Mouse (Mus musculus): ENCODE data around the gene Tmem211. TPM values are rescaled to one million over a fixed set of nuclear protein-coding genes. Genes with fewer than 3 reads are reported as not detected.

Tmem211 gene
- polyA plus RNA-seq, 1 experiment = not detected

DNA sequence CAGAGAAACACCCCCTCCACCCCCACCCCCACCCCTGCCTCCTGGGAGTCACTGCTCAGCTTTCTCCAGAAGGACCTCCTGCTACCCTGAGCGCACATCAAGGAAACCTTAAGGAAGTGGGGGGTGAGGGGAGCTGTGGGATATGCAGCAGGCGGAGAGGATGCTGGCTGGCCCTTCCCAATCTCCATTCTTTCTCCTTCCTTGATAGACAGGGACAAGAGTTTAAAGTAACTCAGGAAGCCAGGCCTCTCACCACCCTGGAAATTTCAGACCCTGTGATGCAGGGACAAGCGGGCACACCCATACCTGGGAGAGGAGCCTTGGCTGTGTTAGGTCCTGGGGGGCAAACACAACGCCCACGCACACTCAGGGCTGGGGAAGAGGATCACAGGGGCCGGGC, 16.4 kb upstream of the Tmem211 start:
- Histone ChIP-seq H3K27ac (ENCODE audit: insufficient read depth, low read length) (no peak overlapping the region), H3K4me1 (ENCODE audit: control insufficient read depth, insufficient read depth, low read length) (peaks cover 7% of the 10 kb centered on the region), H3K4me3 (ENCODE audit: insufficient read depth, low read length) (no peak overlapping the region)
- TF ChIP-seq POLR2A (IDR thresholded peaks at IDR 0.05; ENCODE audit: low read depth, low read length) (no peak), CTCF (IDR thresholded peaks at IDR 0.05; ENCODE audit: borderline replicate concordance, insufficient read depth, low read length) (no peak)

DNA sequence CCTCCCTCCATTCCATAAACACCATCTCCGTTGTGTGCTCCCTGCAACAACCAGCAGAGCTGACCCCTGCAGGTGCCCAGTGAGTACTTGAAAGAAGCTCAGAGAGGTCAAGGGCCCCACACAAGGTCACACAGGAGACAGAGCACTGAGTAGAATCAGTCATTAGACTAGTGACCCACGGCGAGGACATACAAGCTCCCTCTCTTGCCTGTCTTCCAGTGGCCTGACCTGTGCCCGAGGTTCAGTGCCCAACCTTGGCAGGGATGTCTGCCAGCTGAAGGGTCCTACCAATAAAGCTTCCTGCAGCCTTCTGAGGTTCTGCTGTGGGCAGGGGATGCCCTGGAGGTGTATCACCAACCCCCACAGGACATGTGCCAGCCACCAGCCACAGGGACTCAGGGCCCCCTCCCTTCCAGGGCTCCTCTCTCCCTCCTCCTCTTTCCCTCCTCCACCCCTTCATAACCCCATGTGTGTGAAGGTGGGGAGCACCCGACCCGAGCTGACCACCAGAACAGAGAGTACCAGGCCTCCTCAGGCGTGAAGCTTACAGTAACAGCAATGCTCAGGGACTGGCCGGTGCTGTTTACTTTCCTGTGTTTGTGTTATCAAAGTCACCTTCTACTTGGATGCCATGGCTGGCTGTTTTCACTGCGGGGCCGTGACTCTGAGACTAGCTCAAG, 14.4 kb upstream of the Tmem211 start:
- no peak for TF ChIP-seq POLR2A (IDR thresholded peaks at IDR 0.05; ENCODE audit: low read depth, low read length)
- no peak for TF ChIP-seq CTCF (IDR thresholded peaks at IDR 0.05; ENCODE audit: borderline replicate concordance, insufficient read depth, low read length)
- peaks cover 12% of the 10 kb centered on the region; the same call in 1 of the 2 replicates for H3K4me1 ChIP-seq (ENCODE audit: control insufficient read depth, insufficient read depth, low read length)

GRCm38 (mm10) chr5:113214041-113214440, 12.7 kb upstream of the Tmem211 start:
- Histone ChIP-seq H3K27ac (ENCODE audit: insufficient read depth, low read length) (no peak overlapping the region), H3K4me3 (ENCODE audit: insufficient read depth, low read length) (no peak overlapping the region), H3K4me1 (ENCODE audit: control insufficient read depth, insufficient read depth, low read length) (peaks cover 9% of the 10 kb centered on the region; the same call in 1 of the 2 replicates)
- no peak for TF ChIP-seq CTCF (IDR thresholded peaks at IDR 0.05; ENCODE audit: borderline replicate concordance, insufficient read depth, low read length)
- no peak for TF ChIP-seq POLR2A (IDR thresholded peaks at IDR 0.05; ENCODE audit: low read depth, low read length)

More for the DNA sequence above, 14.4 kb upstream of the Tmem211 start:
- Histone ChIP-seq H3K27ac (ENCODE audit: insufficient read depth, low read length) (no peak overlapping the region), H3K4me3 (ENCODE audit: insufficient read depth, low read length) (no peak overlapping the region)

DNA sequence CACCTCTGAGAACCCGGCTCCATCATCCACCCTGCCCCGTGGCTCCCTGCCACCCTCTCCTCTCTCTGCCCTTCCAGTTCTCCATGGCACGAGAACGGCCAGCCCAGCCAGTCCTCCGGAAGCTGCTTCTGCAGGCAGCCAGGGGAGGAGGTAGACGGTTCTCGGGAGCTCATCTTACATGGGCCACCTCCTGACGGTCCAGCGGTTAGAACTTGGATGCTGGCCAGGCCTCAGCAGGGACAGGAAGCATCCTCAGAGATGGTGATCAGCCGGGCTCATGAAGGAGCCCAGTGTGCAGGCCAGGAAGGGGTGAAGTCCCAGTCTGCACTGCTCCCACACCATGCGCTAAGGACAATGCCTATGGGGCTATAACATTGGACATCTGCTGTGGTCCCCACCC, 12.3 kb upstream of the Tmem211 start:
- Histone ChIP-seq H3K4me1 (ENCODE audit: control insufficient read depth, insufficient read depth, low read length) (peaks cover 9% of the 10 kb centered on the region; the same call in 1 of the 2 replicates), H3K4me3 (ENCODE audit: insufficient read depth, low read length) (no peak overlapping the region), H3K27ac (ENCODE audit: insufficient read depth, low read length) (no peak overlapping the region)
- TF ChIP-seq POLR2A (IDR thresholded peaks at IDR 0.05; ENCODE audit: low read depth, low read length) = no peak
- TF ChIP-seq CTCF (IDR thresholded peaks at IDR 0.05; ENCODE audit: borderline replicate concordance, insufficient read depth, low read length) = no peak

DNA sequence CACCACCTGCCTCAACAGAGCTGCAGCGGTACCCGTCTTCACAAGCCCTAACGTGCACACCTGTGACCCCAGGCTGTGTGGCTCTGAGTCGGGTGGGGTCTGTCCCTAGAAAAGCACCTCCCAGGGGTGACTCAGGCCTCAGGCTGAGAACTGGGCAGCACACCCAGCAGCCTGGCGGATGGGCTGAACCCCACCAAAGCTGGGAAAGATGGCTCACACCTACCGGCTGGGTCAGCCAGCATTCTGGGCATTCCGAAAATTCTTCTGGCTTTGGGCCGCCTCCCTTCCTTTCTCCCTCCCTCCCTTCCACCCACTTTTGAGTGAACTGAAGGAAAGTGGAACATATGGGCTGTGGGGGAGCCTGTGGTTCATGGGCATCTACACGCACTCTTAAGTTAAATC, 11.1 kb upstream of the Tmem211 start:
- Histone ChIP-seq H3K4me3 (ENCODE audit: insufficient read depth, low read length) (no peak overlapping the region), H3K27ac (ENCODE audit: insufficient read depth, low read length) (peak overlapping the region; percentile 49), H3K4me1 (ENCODE audit: control insufficient read depth, insufficient read depth, low read length) (peaks cover 9% of the 10 kb centered on the region; the same call in 1 of the 2 replicates)
- TF ChIP-seq CTCF (IDR thresholded peaks at IDR 0.05; ENCODE audit: borderline replicate concordance, insufficient read depth, low read length) (no peak), POLR2A (IDR thresholded peaks at IDR 0.05; ENCODE audit: low read depth, low read length) (no peak)

DNA sequence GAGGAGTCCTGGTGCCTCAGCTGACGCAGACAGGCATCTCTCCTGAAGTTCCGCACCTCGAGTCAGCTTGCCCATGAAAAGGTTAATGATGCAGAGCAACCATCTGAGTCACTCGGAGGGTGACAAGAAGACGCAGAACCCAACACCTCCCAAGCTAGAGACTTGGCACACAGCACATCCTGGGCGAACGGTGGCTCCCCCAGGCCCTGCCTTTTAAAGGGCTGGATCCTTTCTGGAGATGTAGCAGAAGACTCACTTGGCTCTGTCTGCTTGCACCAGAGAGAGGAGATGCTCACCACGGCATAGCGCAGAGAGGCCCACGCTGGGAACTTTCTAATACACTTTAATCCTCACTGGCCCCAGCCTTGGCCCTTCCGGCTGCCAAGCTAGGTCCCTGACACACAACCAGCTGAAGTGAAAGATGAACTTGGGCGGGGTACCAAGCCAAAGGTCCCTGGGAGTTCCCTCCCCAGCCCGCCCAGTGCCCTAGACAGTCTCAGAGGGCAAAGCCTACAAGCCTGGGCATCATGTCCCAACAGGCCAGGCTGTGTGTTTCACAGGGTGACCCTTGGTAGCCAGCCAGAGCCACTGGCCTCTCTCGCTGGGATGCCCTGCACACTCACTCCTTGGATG, 10.3 kb upstream of the Tmem211 start:
- H3K27ac ChIP-seq (ENCODE audit: insufficient read depth, low read length) = peak overlapping the region; percentile 49
- H3K4me1 ChIP-seq (ENCODE audit: control insufficient read depth, insufficient read depth, low read length) = peaks cover 9% of the 10 kb centered on the region; the same call in 1 of the 2 replicates

DNA sequence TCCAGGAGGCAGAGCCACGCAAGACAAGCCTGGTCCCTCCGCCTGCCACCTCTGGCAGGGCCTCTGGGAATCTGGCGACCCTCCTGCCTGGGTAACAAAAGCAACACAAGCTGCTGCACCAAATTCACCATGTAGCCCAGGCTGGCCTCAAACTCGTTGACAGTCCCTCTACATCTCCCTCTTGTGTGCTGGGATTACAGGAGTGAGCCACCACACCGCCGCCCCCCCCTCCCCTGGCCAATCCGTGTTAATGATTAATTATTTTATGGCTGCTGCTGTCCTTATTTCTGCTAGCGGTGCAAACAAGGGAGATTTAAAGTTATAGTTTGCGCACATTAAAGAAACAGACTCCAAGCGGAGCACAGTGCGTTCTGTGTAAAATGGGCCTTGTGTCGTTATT, 9.6 kb upstream of the Tmem211 start:
- H3K4me3 ChIP-seq (ENCODE audit: insufficient read depth, low read length) = no peak overlapping the region
- H3K27ac ChIP-seq (ENCODE audit: insufficient read depth, low read length) = peak overlapping the region; percentile 49; the same call in 1 of the 2 replicates
- TF ChIP-seq CTCF (IDR thresholded peaks at IDR 0.05; ENCODE audit: borderline replicate concordance, insufficient read depth, low read length) (no peak), POLR2A (IDR thresholded peaks at IDR 0.05; ENCODE audit: low read depth, low read length) (no peak)
- peaks cover 9% of the 10 kb centered on the region; the same call in 1 of the 2 replicates for H3K4me1 ChIP-seq (ENCODE audit: control insufficient read depth, insufficient read depth, low read length)

More for the DNA sequence above, 10.3 kb upstream of the Tmem211 start:
- H3K4me3 ChIP-seq (ENCODE audit: insufficient read depth, low read length) = no peak overlapping the region
- TF ChIP-seq CTCF (IDR thresholded peaks at IDR 0.05; ENCODE audit: borderline replicate concordance, insufficient read depth, low read length) (no peak), POLR2A (IDR thresholded peaks at IDR 0.05; ENCODE audit: low read depth, low read length) (no peak)

GRCm38 (mm10) chr5:113218617-113219235, 8.0 kb upstream of the Tmem211 start:
- no peak overlapping the region for H3K27ac ChIP-seq (ENCODE audit: insufficient read depth, low read length)
- TF ChIP-seq CTCF (IDR thresholded peaks at IDR 0.05; ENCODE audit: borderline replicate concordance, insufficient read depth, low read length) (no peak), POLR2A (IDR thresholded peaks at IDR 0.05; ENCODE audit: low read depth, low read length) (no peak)
- H3K4me3 ChIP-seq (ENCODE audit: insufficient read depth, low read length) = no peak overlapping the region
- peaks cover 9% of the 10 kb centered on the region; the same call in 1 of the 2 replicates for H3K4me1 ChIP-seq (ENCODE audit: control insufficient read depth, insufficient read depth, low read length)

- Histone ChIP-seq H3K27ac (ENCODE audit: insufficient read depth, low read length) (no peak overlapping the region), H3K4me1 (ENCODE audit: control insufficient read depth, insufficient read depth, low read length) (peaks cover 9% of the 10 kb centered on the region; the same call in 1 of the 2 replicates), H3K4me3 (ENCODE audit: insufficient read depth, low read length) (no peak overlapping the region)
- TF ChIP-seq CTCF (IDR thresholded peaks at IDR 0.05; ENCODE audit: borderline replicate concordance, insufficient read depth, low read length) (no peak), POLR2A (IDR thresholded peaks at IDR 0.05; ENCODE audit: low read depth, low read length) (no peak)
Measured at GRCm38 (mm10) chr5:113219450-113219849, 7.3 kb upstream of the Tmem211 start.

Measured in embryonic fibroblast, embryonic 13.5 days (primary cell).